Mouse (Mus musculus) cerebellum, adult 2 months (tissue): Measurements from ENCODE around the gene Ormdl3. TPM values are rescaled to one million over a fixed set of nuclear protein-coding genes. Genes with fewer than 3 reads are reported as not detected.
"Not testable (repeated sequence)": the region's sequence is repeated elsewhere in the genome, so short reads cannot be mapped to it uniquely, and the experiment has no call there.

ENCODE experiments used
- DNase-seq, 2 experiments: peaks; one replicate each; pipeline ENCODE4 v3.0.0; 2021
- H3K27ac ChIP-seq: fragments of 200-500 bp; 2 replicates; pipeline ENCODE4 v1.5.1; 2012; ENCODE audit warnings: low read length, control low read depth, inconsistent platforms; ENCODE audit not compliant: insufficient read depth
- H3K27me3 ChIP-seq: fragments of 200-500 bp; 2 replicates; pipeline ENCODE4 v1.6.1; 2012; ENCODE audit warnings: inconsistent platforms, mild to moderate bottlenecking, low read length, moderate library complexity; ENCODE audit not compliant: control insufficient read depth, insufficient read depth
- H3K4me1 ChIP-seq: fragments of 200-500 bp; 2 replicates; pipeline ENCODE4 v1.6.1; 2011; ENCODE audit warnings: low read length; ENCODE audit not compliant: control insufficient read depth, insufficient read depth
- H3K4me3 ChIP-seq: fragments of 200-500 bp; replicated peaks from 2 replicates; pipeline ENCODE3; 2011; ENCODE audit warnings: mild to moderate bottlenecking, low read depth, low read length, control low read depth; ENCODE audit not compliant: insufficient read depth
- CTCF ChIP-seq: fragments of 200-500 bp; IDR thresholded peaks from 2 replicates; pipeline ENCODE4 v1.5.1; 2011; ENCODE audit warnings: low read depth, mild to moderate bottlenecking, control low read depth, low read length, moderate library complexity, borderline replicate concordance; ENCODE audit not compliant: insufficient read depth
- POLR2A ChIP-seq: fragments of 200-500 bp; IDR thresholded peaks from 2 replicates; pipeline ENCODE4 v1.6.1; 2011; ENCODE audit warnings: low read length, control low read depth, borderline replicate concordance; ENCODE audit not compliant: insufficient read depth
- WGBS: fragments of 180-500 bp; shearing (Covaris S2); methylation state at CpG from one replicate; pipeline ENCODE4 v1.1.7; 2018; 5-methylcytosine and 5-hydroxymethylcytosine counted together
- polyA plus RNA-seq: library from polyadenylated mRNA; depleted of rRNA; stranded (reverse); fragments of >200 nt; gene quantifications from 2 replicates; pipeline ENCODE4 v1.2.3, GENCODE M21; 2012; rRNA removed

Ormdl3 gene
- 64.6 and 66.8 TPM in 2 replicates for polyA plus RNA-seq

DNA sequence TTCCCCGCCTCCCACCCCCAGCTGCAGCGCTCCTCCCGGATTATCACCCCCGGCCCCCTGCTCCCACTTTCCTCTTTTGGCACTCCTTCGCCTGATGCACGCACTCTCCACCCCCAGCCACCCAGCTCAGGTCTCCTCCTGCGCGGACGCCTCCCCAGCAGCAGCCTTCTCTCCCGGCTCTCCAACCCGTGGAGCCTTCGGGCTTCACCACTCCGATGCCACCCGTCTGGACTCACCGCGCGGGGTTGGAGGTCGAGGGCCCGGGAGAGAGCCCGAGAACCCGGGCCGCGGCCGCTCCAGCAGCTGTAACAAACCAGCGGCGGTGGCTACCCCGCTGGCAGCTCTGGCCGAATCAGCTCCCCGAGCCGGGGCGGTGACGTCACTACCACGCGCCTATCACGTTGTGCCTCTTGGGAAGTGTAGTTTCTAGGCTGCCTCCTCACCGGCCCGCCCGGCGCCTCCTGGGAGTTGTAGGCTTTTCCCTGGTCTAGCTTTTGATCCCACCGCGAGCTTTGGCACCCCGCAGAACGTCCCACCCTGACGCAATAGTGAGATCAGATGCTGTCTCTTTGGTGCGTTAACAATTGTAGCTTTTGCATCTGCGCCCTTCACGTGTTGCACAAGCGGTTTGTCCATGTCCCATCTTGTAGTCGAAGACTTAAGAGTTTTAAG, at the start of gene Ormdl3:
TSS of gene Ormdl3 (minus strand) at position 477 of the 672 bp plus-strand sequence.
- Histone ChIP-seq H3K4me1 (peaks cover 19% of the 10 kb centered on the region), H3K27ac (peak within 1 kb of the TSS; percentile 59), H3K4me3 (peak within 1 kb of the TSS; percentile 88), H3K27me3 (no peaks in the 10 kb centered on the region)
- under 1% methylated on average over 49 of the region's 49 CpGs for WGBS
- TF ChIP-seq POLR2A (peak; percentile 65; the same call in 1 of the 2 replicates), CTCF (no peak)
- peak; percentile 97 to 98 for DNase-seq

DNA sequence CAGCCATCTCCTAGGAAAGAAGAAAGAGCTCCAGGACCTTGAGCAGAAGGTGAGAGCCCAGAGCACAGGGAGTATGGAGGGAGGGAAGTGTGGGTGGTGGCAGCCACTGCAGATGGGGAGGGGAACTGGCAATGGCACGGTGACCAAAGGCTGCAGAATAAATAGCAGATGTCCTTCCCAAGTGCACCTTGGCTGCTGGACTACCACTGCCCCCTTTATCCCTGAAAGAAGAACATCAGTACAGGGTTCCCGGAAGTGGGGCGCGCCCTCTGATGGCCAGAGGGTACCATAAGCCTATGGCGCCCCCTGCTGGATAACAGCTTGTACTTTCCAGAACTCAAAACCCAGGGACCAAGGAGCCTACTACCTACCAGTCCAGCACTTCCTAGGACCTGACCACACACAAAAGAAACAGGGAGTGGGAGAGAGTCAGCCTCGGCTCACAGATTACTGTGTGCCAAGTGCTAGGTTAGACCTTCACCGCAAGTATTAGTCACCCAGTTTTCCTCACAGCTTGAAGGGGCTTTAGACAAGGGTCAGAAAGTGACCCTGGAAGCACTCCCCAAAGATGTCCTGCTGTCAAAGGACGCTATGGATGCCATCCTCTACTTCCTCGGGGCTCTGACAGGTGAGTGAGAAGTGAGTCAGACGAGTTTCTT, 48.3 kb upstream of the Ormdl3 start:
- H3K4me3 ChIP-seq, DNase-seq, H3K27ac ChIP-seq, H3K4me1 ChIP-seq, H3K27me3 ChIP-seq: not testable (repeated sequence)
- 33% methylated on average over 10 of the region's 10 CpGs for WGBS
- peak; percentile 5; the same call in 1 of the 2 replicates for TF ChIP-seq CTCF

DNA sequence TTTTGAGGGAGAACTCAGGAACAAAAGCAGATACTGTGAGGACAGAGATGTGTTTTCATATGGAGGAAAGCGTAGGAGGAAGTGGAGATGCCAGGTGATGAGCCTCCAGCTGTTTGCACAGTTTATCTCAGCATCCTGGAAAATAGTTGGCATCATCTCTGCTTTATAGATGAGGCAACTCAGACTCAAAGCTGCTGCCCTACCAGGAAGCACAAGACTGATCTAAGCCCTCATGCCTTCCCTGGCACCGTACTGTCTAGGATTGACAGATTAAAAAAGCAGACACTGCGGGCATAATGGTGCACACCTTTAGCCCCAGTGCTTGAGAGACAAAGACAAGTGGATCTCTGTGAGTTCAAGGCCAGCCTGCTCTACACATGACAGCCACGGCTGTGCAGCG, 43.5 kb upstream of the Ormdl3 start:
- H3K27me3 ChIP-seq = no peaks in the 10 kb centered on the region
- no peak overlapping the region for H3K4me3 ChIP-seq
- DNase-seq = no peak
- 87% methylated on average over 5 of the region's 5 CpGs for WGBS
- H3K4me1 ChIP-seq = no peaks in the 10 kb centered on the region
- no peak overlapping the region for H3K27ac ChIP-seq
- TF ChIP-seq POLR2A (no peak), CTCF (no peak)

DNA sequence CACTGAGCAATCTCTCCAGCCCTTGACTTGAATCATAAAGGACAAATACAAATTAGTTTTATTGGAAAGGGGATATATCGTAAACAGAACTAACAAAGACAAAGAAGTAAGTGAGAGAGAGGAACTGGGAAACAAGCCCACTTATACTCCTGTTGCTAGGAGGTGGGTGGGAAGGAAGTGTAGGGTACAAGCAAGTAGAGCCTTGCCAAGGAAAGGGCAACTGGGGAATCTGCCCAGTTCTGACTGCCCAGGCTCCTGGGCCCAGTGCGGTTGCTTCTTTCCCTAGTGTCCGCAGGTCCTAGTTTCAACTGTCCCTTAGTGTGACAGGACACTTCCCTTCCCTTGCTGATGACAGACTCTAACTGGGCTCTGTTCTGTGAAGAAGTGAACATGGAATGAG, 41.5 kb upstream of the Ormdl3 start:
- DNase-seq = no peak
- no peak overlapping the region for H3K27ac ChIP-seq
- H3K4me1 ChIP-seq = no peaks in the 10 kb centered on the region
- H3K4me3 ChIP-seq = no peak overlapping the region
- 80% methylated on average over 3 of the region's 3 CpGs for WGBS
- TF ChIP-seq POLR2A = no peak
- no peak for TF ChIP-seq CTCF
- no peaks in the 10 kb centered on the region for H3K27me3 ChIP-seq

DNA sequence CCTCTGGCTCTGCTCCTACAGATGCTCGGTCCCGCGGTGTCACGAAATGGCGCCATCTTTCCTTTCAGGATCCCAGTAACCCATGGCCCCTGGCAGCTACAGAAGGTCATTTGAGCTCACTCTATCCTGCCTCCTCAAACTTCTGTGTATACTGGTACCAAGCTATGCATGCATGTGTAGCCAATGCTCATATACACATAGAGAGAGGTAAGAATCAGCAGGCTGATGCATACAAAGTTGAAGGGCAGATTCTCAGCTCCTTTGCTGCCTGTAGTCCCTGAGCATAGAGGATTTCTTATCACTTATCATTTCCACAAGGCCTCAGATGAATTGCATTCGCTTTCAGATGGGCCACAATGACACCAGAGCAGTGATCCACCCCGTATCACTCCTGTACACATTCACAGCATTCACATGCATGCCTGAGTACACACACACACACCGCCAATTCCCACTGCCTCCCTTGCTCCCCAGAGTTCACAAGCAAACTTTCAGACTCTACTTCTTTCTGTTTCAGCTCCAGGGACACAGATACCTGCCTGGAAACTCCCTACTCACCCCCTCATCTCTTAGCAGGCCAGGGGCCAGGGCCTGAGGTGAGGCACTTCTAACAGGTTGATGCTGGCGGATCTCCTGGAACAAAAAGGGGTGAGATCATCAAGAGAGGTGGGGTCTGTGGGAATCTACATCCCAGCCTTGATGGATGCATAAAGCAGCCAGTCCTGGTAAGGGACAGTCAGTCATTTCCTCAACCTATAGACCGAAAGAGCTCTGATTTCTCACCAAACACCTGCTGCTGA, 38.6 kb upstream of the Ormdl3 start, which contains the start of the genes Gm12355 and Gsdma3:
TSS of gene Gm12355 (minus strand) at position 51 of the 800 bp plus-strand sequence.
TSS of gene Gsdma3 (plus strand) at position 750 of the 800 bp plus-strand sequence.
- Histone ChIP-seq H3K4me3 (no peak within 1 kb of the TSS), H3K4me1 (no peaks in the 10 kb centered on the region), H3K27me3 (no peaks in the 10 kb centered on the region), H3K27ac (no peak within 1 kb of the TSS)
- DNase-seq = no peak
- WGBS = 89% methylated on average over 10 of the region's 10 CpGs
- TF ChIP-seq POLR2A (no peak), CTCF (no peak)

DNA sequence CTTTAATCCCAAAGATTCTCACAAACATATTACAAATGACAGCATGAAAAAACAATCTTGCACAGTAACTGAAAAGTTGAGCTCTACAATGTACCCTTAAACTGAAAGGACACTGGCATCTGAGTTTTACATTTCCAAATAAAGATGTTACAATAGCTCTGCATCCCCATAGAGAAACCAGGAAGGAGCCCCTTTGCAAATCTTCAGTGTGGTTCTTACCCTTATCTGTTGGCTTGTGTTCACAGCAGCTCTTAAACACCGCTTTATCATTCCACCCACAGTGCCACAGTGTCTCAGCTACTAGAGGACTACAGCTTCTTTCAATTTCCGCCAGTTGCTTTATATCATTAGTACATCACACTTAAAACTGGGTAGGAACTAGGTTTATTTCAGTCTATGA, 37.2 kb upstream of the Ormdl3 start:
- not testable (repeated sequence) for H3K4me1 ChIP-seq, H3K27ac ChIP-seq, H3K4me3 ChIP-seq, H3K27me3 ChIP-seq, DNase-seq
- 94% methylated on average over 2 of the region's 2 CpGs for WGBS

DNA sequence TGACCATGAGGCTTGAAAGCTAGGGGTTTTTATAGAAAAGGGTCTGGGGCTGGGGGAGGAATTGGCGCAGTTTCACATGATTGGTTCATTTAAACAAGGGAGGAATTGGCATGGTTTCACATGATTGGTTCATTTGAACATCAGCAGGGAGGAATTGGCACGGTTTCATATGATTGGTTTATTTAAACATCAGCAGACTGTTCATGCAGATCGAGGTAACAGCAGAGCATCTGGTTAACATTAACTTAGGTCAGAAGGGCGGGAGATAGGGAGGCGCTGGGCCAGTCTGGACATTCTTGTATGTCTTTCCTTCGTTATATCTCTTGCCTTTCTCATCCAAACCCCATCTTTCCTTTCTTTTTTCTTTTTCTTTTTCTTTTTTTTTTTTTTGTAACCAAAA, 36.8 kb upstream of the Ormdl3 start:
- WGBS = 75% methylated on average over 6 of the region's 6 CpGs
- DNase-seq, H3K4me3 ChIP-seq, H3K27ac ChIP-seq, H3K4me1 ChIP-seq, H3K27me3 ChIP-seq: not testable (repeated sequence)

DNA sequence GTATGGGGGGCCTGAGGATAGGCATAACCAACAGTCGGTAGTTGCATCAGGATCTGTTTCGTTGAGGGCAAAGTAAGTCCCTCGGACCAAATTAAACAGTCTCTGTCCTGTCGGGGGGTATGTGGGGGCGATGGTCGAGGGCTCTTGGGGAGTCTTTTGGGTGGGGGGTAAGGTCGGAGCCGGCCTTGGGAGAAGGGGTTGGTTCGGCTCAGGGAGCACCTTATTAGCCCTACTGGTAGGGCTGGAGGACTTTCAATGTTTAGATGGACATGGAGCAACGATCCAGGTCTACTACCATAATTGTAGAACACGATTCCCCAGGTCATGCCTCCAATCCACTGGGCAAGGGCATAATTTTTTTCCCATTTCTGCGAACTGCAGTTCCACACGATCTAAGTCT, 33.6 kb upstream of the Ormdl3 start:
- H3K4me1 ChIP-seq = no peaks in the 10 kb centered on the region
- no peak for DNase-seq
- TF ChIP-seq POLR2A (no peak), CTCF (no peak)
- WGBS = 92% methylated on average over 13 of the region's 13 CpGs
- H3K4me3 ChIP-seq = no peak overlapping the region
- no peaks in the 10 kb centered on the region for H3K27me3 ChIP-seq
- H3K27ac ChIP-seq = no peak overlapping the region
